ENCODE assay signal across 22 mouse cellular contexts in the genomic region with DNA sequence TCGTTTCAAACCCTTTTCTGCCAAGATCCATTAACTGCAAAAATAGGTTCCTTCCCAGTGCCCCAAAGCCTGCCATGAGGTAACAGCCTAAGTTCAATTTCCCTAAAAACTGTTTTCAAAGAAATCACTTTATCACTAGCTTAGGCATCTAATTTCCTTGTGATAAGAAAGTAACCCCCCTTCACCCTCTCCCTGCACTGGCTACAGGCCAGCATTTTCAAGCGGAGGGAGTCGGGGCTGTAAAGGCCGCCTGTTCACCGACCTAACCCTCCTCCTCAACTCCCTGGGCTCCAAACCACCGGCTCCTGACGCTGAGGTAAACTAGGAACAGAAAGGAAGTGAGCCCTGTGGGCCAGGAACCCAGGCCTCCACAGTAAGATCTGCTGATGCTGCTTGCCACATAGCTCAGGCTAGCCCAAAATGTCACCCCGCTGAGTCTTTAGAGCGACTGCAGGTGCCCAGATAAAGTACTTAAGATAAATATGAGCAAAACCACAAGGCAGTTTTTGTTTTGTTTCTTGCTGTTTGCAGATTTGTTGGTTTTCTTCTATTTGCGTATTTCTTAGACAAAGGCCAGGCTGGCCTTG.
DNase-seq lines count a peak whose midpoint lies in the region; ATAC-seq and TF ChIP-seq lines count a peak whose summit lies in the region.
"Had no signal": no experiment of that assay in that cellular context is flagged by ENCODE, and none has a peak within 500 bp of the region (broad histone marks: within the 10 kb centered on the region; RNA-seq: fewer than 3 reads in every experiment).

No protein-coding gene starts in this region.

- peaks cover 20% of the 10 kb centered on the region for H3K4me1 ChIP-seq in forebrain, embryonic 14.5 days (ENCODE audit: control insufficient read depth, insufficient read depth, low read length)
- no peaks in the 10 kb centered on the region for H3K4me1 ChIP-seq in forebrain, postnatal 0 days (ENCODE audit: insufficient read depth)
- peaks cover 59% of the 10 kb centered on the region for H3K4me1 ChIP-seq in G1E (ENCODE audit: insufficient read depth, low read depth, low read length)
- peaks cover 7% of the 10 kb centered on the region; the same call in 1 of the 2 replicates for H3K4me1 ChIP-seq in liver, postnatal 0 days (ENCODE audit: insufficient read depth)

- WGBS in forebrain, embryonic 14.5 days, result 49% methylated on average over 10 of the region's 10 CpGs
- WGBS in forebrain, postnatal 0 days, result 51% methylated on average over 10 of the region's 10 CpGs
- 38% methylated on average over 10 of the region's 10 CpGs for WGBS in liver, postnatal 0 days (ENCODE audit: insufficient replicate concordance)

- TF ChIP-seq CTCF in forebrain, postnatal 0 days (IDR thresholded peaks at IDR 0.05; ENCODE audit: low read depth), result no peak
- no peak for TF ChIP-seq CTCF in G1E (IDR thresholded peaks at IDR 0.05; ENCODE audit: low read depth, low read length)
- TF ChIP-seq CTCF in liver, postnatal 0 days (IDR thresholded peaks at IDR 0.05; ENCODE audit: low read depth), result no peak

- H3K9me3 ChIP-seq in forebrain, embryonic 14.5 days (replicated peaks; ENCODE audit: control insufficient read depth, low read length), result no peaks in the 10 kb centered on the region
- H3K9me3 ChIP-seq in forebrain, postnatal 0 days (ENCODE audit: low read length), result no peaks in the 10 kb centered on the region
- H3K9me3 ChIP-seq in G1E (replicated peaks), result peaks cover 17% of the 10 kb centered on the region
- no peaks in the 10 kb centered on the region for H3K9me3 ChIP-seq in liver, postnatal 0 days (ENCODE audit: low read length)
- H3K9me3 ChIP-seq: hindbrain, embryonic 15.5 days; limb, embryonic 10.5 days had no signal

- H3K36me3 ChIP-seq in forebrain, embryonic 14.5 days (ENCODE audit: control insufficient read depth, insufficient read depth, low read length), result no peaks in the 10 kb centered on the region
- H3K36me3 ChIP-seq in forebrain, postnatal 0 days (ENCODE audit: insufficient read depth), result no peaks in the 10 kb centered on the region
- H3K36me3 ChIP-seq in G1E (replicated peaks), result peaks cover 65% of the 10 kb centered on the region
- no peaks in the 10 kb centered on the region for H3K36me3 ChIP-seq in liver, postnatal 0 days (replicated peaks; ENCODE audit: insufficient read depth, low read length)
- H3K36me3 ChIP-seq: hindbrain, embryonic 15.5 days; limb, embryonic 10.5 days had no signal

- no peaks in the 10 kb centered on the region for H3K27me3 ChIP-seq in forebrain, embryonic 14.5 days (replicated peaks; ENCODE audit: control insufficient read depth, insufficient read depth, low read length)
- H3K27me3 ChIP-seq in forebrain, postnatal 0 days (ENCODE audit: insufficient read depth, low read length), result no peaks in the 10 kb centered on the region
- H3K27me3 ChIP-seq in G1E (ENCODE audit: insufficient read depth, low read length), result no peaks in the 10 kb centered on the region
- H3K27me3 ChIP-seq in liver, postnatal 0 days (ENCODE audit: insufficient read depth, low read length), result no peaks in the 10 kb centered on the region
- H3K27me3 ChIP-seq: CH12.LX; hindbrain, embryonic 15.5 days; Patski had no signal

- H3K9ac ChIP-seq in forebrain, embryonic 14.5 days (ENCODE audit: low read length), result no peak overlapping the region
- no peak overlapping the region for H3K9ac ChIP-seq in forebrain, postnatal 0 days
- no peak overlapping the region for H3K9ac ChIP-seq in liver, postnatal 0 days (replicated peaks)
- H3K9ac ChIP-seq: hindbrain, embryonic 15.5 days had no signal

- DNase-seq in forebrain, embryonic 14.5 days (ENCODE audit: low spot score), result peak; percentile 22
- no peak for DNase-seq in forebrain, postnatal 0 days
- DNase-seq in kidney, postnatal 4 days, result peak; percentile 46 to 49
- no peak for DNase-seq in kidney, postnatal 36 days
- peak; percentile 18 for DNase-seq in G1E (ENCODE audit: low spot score)
- no peak for DNase-seq in liver, postnatal 0 days
- DNase-seq in B cell, adult 2 months, result no peak
- no peak for DNase-seq in left cerebral cortex, adult 9 months (ENCODE audit: low spot score in 2 of 2)
- DNase-seq: adrenal gland, postnatal 36 days; cerebellum, adult 9-10 months; heart, adult 2 months; midbrain, embryonic 14.5 days; right cerebral cortex, postnatal 14 days; thymus, postnatal 25 days had no signal

- no peak overlapping the region for H3K27ac ChIP-seq in forebrain, embryonic 14.5 days (ENCODE audit: low read depth, low read length)
- no peak overlapping the region for H3K27ac ChIP-seq in forebrain, postnatal 0 days (ENCODE audit: low read depth, low read length)
- H3K27ac ChIP-seq in liver, postnatal 0 days (ENCODE audit: low read depth), result 0 out of 2 replicates have a peak overlapping the region, but pooled peaks have one; percentile 0
- H3K27ac ChIP-seq: heart, adult 2 months; hindbrain, embryonic 15.5 days; limb, embryonic 10.5 days; macrophage had no signal

- no peak overlapping the region for H3K4me2 ChIP-seq in forebrain, embryonic 14.5 days (ENCODE audit: low read length)
- no peak overlapping the region for H3K4me2 ChIP-seq in forebrain, postnatal 0 days (ENCODE audit: low read depth)
- no peak overlapping the region for H3K4me2 ChIP-seq in liver, postnatal 0 days (ENCODE audit: low read depth, low read length)
- H3K4me2 ChIP-seq: hindbrain, embryonic 15.5 days had no signal

- TF ChIP-seq EP300 in liver, postnatal 0 days (IDR thresholded peaks at IDR 0.05; ENCODE audit: low read depth), result no peak

- H3K4me3 ChIP-seq in forebrain, embryonic 14.5 days (ENCODE audit: low read depth, low read length), result no peak overlapping the region
- H3K4me3 ChIP-seq in forebrain, postnatal 0 days (ENCODE audit: low read depth, low read length), result no peak overlapping the region
- H3K4me3 ChIP-seq in G1E (ENCODE audit: low read depth, low read length), result no peak overlapping the region; the same call in 1 of the 2 replicates
- no peak overlapping the region for H3K4me3 ChIP-seq in liver, postnatal 0 days (ENCODE audit: low read depth, low read length)
- H3K4me3 ChIP-seq: heart, adult 2 months; hindbrain, embryonic 15.5 days; limb, embryonic 10.5 days; myocyte had no signal

- ATAC-seq in forebrain, embryonic 14.5 days, result no peak
- no peak for ATAC-seq in forebrain, postnatal 0 days
- peak; percentile 18; the same call in 1 of the 2 replicates for ATAC-seq in G1E (ENCODE audit: extremely low read depth, insufficient number of reproducible peaks, low FRiP score, poor library complexity, severe bottlenecking)
- 0 out of 2 replicates have a peak, but pooled peaks have one; percentile 27 for ATAC-seq in liver, postnatal 0 days
- ATAC-seq: activated CD4-positive, CD25-positive, alpha-beta regulatory T cell, adult 4 months; intestine, embryonic 16.5 days; Patski had no signal

Comparison
In these comparisons a context has a peak if more than half of its experiments do, and no peak if none do; other contexts are left out.
1. DNase-seq: peak in forebrain, embryonic 14.5 days (single experiment), kidney, postnatal 4 days (2 of 2) and G1E (single experiment); none in forebrain, postnatal 0 days (single experiment), kidney, postnatal 36 days (0 of 2), liver, postnatal 0 days (single experiment), B cell, adult 2 months (0 of 2) and left cerebral cortex, adult 9 months (0 of 2).
2. ATAC-seq: peak in G1E (single experiment) and liver, postnatal 0 days (single experiment); none in forebrain, embryonic 14.5 days (single experiment) and forebrain, postnatal 0 days (single experiment).